Mouse (Mus musculus): ENCODE data around the gene Ahdc1. TPM values are rescaled to one million over a fixed set of nuclear protein-coding genes. Genes with fewer than 3 reads are reported as not detected.

Gene Ahdc1
- 10 to 100 TPM; 72.1 to 86.9 TPM for total RNA-seq (2021)
- long read RNA-seq, experiment 1, partial matches to known transcripts, result 12 of 15 reads
- long read RNA-seq, experiment 1, other reads (novel, unspliced or antisense), result 3 of 15 reads
- long read RNA-seq, experiment 2, partial matches to known transcripts, result 1 of 4 reads
- long read RNA-seq, experiment 2, other reads (novel, unspliced or antisense), result 3 of 4 reads

DNA sequence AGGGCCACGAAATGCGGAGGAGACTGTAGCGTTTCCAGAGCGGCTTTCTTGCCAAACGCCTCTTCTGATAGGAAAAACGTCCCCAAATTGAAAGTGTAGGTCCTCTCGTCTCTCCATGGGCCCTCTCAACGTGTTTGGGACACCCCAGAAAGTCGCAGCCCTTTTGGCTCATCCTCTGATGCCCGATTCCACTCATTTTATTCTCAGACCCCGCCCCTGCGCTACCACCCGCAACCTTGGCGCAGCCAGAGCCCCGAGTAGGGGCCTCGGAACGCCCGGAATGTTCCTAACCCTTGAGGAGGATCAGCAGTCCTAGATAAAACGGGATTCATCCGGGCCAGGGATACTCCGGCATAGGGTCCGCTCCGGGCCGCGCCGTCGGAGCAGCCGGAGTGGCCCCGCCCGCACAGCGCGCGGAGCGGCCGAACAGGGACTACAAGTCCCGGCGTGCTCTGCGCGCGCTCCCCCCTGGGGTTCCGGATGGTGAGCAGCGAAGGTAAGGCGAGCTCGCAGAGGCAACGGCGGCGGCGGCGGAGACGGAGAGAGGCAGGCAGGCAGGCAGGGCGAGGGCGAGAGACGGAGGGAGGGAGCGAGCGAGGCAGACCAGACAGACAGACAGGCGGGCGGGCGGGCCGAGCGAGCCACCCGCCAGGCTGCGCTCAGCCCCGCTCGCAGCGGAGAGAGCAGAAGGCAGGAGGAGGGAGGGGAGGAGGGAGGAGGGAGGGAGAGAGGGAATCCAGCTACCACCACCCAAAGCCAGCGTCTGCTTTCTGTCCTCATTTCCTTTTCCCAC is at the start of gene Ahdc1:
TSS of gene Ahdc1 (plus strand) at position 233 of the 793 bp plus-strand sequence.
- peak; percentile 93 to 94 for DNase-seq (ENCODE audit: low spot score in 2 of 2)

DNA sequence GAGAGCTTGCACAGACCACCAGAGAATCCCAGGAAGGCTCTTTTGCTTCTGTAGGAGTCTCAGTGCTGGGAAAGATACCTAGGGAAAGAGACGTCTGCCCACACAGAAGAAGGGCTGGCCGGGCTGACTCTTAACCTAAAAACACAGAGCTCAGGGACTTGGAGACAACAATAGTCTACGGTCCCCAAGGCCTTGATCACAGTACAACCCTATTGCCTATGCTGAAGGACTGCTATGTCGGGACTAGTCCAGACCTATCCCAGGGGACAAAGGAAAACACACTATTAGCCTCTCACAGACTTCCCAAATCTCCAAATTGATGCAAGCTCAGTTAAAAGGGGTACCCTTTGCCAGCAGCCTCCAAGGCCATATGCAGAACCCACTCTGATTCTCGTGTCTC is 49.2 kb upstream of the Ahdc1 start:
- DNase-seq (ENCODE audit: low spot score in 2 of 2), result no peak

DNA sequence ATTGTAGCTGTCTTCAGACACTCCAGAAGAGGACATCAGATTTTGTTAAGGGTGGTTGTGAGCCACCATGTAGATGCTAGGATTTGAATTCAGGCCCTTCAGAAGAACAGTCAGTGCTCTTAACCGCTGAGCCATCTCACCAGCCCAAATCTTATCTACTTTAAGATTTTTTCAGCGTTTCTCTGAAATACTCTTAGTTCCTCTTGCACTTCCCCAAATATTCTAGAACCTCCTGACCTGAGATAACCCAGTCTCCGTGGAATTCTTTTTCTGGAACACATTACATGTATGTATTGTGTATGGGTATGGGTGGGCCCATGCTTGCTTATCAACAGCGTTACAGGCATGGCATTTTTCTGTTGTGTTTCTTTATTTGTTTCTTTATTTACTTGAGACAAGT is 48.4 kb upstream of the Ahdc1 start:
- no peak for DNase-seq (ENCODE audit: low spot score in 2 of 2)

DNA sequence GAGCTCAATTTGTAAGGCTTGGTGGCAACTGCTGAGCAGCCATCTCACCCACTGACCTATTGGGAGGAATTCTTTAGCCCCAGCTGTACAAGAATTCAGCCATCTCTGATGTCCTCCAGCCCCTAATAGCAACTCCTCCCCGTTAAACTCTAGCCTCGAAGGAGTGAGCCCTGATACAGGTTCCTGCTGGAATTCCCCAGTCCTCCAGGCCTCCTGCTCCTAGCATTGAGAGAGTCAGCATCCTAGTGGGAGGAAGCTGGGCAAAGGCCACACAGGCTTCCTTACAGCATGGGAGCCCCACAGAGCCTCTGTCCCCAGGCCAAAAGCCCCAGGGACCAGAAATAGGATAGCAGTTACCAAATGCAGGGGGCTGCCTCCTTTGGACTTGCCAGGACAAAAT is 47.6 kb upstream of the Ahdc1 start:
- no peak for DNase-seq (ENCODE audit: low spot score in 2 of 2)

DNA sequence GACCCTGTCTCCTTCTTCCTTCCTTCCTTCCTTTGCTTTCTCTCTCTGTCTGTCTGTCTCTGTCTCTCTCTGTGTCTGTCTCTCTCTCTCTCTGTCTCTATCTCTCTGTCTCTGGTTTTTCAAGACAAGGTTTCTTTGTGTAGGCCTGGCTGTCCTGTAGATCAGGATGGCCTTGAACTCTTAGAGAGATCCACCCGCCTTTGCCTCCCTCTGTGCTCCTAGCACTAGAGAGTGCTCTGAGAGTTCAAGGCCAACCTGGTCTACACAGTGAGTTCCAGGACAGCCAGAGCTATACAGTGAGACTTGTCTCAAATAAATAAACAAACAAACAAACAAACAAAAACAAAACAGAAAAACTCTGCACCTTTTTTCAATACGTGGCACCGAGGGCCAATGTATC is 47.0 kb upstream of the Ahdc1 start:
- no peak for DNase-seq (ENCODE audit: low spot score in 2 of 2)

DNA sequence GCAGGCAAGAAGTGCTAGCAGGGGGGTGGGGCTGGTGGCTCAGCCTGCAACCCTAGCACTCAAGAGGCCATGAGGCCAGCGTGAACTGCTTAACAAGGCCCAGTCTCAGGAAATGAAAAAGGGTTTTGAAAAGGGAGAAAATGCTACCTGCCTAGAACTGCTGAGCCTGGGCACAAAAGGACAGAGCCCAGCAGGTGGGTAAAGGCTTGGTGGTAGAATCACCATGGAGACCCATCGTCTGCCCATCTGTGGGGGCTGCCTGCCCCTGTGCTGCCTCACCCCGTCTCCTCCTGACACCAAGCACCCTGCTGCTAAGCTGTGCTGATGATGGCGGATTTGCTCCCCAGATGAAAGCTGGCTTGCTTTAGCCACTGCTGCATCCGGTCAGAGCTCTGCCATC is 46.6 kb upstream of the Ahdc1 start:
- no peak for DNase-seq (ENCODE audit: low spot score in 2 of 2)

DNA sequence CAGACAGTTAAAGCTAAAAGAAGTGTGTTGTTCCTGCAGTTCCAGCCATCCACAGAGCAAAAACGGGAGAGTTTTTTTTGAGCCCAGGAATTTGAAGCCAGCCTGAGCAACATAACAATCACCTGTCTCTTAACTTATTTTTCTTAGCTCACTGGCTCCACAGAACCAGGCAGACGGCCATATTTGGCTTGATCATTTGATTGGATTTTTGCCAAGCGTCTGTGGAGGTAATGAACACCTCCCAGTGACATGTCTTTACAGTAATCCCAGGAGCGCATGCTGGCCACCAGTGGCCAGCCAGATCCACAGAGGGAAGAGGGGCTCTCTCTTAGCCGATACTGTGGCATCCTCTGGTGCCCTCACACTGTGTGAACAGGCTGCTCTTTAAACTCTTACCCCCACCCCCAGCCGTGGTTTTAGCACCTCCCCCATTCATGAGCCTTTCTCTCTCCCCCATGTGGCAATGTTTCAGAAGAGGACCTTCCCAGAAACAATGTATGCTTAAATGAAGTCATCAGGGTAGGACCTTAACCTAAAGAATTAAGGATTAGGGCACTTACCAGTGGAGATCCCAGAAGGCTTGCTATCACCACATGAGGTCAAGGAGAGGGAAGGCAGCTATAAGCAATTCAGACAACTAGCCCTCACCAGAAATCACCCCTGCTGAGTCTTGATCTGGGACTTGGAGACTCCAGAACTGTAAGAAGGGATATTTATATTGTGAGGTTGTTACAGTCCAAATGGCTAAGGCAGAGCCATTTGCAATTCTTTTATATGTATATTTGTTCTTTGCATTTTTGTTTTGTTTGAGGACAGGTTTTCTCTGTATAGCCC is 42.7 kb upstream of the Ahdc1 start:
- DNase-seq (ENCODE audit: low spot score in 2 of 2), result no peak

DNA sequence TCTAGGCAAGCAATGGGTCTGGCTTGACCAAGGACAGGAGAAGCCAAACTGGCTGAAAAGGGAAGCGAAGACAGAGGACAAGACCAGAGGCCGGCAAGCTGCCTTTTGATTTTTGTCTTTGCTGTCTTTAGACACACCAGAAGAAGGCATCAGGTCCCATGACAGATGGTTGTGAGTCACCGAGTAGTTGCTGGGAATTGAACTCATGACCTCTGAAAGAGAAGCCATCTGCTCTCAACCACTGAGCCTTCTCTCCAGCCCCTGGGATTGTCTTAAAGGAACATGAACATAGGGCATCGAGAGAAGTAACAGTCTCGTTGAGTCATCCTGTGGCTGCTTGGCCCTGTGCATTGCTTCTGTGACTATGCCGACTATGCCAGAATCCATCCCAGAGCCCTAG is 39.5 kb upstream of the Ahdc1 start:
- no peak for DNase-seq (ENCODE audit: low spot score in 2 of 2)

DNA sequence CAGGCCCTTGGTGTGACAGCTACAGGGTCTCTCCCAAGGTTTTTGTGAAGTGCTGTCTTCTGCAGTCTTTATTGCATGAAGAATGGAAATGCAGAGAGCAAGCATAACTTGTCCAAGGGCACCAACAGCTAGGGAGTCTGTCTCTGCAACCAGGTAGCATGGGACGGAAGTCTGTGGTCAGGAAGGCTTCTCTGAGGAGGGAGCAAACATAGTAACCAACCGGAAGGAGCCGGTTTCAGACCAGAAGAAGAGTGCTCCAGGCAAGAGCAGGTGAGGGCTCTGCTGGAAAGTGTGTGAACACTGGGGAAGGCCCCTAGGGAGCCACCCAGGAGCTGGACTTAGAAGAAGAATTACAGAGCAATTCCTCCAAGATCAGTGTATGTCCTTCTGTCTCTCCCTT is 39.0 kb upstream of the Ahdc1 start:
- no peak for DNase-seq (ENCODE audit: low spot score in 2 of 2)

DNA sequence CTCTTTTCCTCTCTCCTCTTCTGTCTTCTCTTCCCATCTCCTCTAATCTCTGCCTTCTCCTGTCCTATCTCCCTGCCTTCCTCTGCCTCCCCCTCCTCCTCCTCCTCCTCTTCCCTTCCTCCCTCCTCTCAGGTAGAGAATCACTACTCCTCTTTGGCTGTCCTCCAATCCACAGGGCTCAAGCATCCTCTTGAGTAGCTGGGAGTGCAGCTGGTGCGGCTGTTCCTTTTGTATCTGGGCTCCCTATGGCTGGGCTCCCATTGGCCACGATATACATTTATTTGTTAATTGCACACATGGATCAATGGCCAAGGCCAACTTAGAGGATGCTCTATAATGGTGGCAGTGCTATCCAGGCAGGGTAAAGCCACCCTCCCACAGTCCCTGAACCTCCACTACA is 38.5 kb upstream of the Ahdc1 start:
- DNase-seq (ENCODE audit: low spot score in 2 of 2), result no peak

DNA sequence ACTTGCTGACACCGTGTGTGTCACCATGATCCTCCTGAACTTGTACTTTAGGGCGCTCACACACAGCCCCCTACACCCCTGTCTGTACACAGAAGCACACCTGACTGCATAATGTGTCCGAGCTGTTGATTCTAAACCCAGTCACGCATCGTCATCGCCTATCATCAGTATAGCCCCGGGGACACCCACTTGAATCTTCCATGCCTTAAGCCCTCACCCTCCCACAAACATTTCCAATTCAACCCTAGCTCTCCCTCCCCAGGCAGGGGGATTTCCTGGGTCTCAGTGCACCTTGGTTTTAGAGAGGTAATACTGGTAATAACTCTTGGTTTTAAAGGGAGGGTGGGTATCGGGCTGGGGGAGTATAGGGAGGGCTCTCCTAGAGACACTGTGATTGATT is 37.9 kb upstream of the Ahdc1 start:
- no peak for DNase-seq (ENCODE audit: low spot score in 2 of 2)

DNA sequence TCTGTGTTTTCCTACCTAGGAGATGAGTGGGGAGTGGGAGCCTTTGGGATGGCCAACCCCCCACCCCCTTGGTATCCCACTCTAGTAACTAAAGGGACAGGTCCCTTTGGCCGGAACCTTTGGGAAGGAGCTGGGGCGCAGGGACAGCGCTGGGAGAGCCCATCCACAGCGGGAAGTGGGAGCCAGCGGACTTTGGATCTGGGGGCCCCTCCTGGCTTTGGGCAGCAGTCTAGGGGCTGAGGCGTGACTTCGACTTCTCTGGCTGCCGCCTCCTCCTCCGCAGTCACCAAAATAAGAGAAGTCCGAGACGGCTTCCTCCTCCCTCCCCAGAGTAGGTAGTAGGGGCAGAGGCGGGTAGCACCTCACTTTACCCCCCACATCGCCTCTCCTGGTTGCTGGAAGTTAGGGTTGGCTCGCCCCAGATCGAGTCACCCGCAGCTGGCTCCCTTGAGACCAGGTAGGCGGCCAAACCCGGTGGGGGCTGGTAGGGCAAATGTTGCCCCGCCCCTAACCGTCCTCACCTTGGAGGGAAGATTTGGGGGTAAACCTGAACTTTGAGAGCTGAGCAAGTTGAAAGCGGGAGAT is 37.2 kb upstream of the Ahdc1 start, which contains the start of gene Fgr:
TSS of gene Fgr (plus strand) at position 282 of the 585 bp plus-strand sequence.
- no peak for DNase-seq (ENCODE audit: low spot score in 2 of 2)

DNA sequence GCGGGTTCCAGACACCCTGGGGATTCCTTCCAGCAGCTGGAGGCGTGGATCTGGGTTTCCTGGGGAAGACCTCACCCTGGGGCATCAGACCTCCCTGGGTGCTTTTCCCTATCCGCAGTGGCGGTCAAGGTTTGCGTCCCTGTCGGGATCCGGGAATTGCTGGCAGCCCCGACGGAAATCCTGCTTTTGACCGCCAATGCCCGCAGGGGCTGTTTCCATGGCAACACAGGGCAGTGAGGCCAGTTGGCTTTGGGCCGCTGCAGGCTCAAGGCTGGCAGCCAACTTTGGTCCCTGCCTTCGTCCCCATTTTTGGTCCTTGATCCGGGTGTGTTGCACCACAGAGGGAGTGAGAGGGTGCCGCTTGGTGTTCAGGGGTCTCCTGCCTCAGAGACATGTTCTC is 36.2 kb upstream of the Ahdc1 start:
- DNase-seq (ENCODE audit: low spot score in 2 of 2), result peak; percentile 71 to 72

DNA sequence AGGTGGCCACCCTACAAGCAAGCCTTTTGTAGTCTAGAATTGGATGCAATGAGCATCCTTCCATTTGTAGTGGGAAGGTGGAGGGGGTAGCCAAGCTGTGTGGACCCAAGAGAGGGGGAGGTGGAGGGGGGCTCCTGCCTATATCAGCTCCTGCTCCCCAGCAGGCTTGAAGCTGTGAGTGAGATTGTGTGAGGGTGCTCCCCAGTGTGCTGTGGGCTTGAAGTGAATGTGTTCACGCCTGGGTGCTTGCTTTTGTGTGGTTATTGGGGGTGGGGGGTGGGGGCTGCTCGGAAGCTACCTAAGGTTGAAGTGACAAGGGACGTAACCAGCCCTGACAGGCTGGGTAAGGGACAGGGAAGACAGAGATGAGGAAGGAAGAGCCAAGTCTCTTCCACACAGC is 35.3 kb upstream of the Ahdc1 start:
- no peak for DNase-seq (ENCODE audit: low spot score in 2 of 2)

DNA sequence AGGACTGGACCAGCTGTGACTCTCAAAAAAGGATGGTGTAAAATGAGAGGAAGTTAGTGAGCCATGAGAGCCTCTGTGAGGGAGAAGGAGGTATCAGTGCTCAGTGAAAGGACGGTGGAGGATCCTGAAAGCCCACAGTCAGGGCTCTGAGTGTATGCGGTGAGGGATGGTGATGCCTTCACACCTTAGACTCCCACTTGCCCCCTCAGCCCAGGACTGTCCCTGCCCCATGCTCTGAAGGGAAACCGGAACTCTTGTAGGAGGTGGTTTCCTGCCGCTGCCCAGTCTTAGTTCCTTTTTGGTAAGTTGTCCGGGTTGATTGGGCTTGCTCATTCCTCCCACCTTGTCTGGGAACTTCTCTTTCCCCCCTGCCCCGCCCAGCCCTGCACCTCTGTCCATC is 34.3 kb upstream of the Ahdc1 start:
- DNase-seq (ENCODE audit: low spot score in 2 of 2), result no peak

DNA sequence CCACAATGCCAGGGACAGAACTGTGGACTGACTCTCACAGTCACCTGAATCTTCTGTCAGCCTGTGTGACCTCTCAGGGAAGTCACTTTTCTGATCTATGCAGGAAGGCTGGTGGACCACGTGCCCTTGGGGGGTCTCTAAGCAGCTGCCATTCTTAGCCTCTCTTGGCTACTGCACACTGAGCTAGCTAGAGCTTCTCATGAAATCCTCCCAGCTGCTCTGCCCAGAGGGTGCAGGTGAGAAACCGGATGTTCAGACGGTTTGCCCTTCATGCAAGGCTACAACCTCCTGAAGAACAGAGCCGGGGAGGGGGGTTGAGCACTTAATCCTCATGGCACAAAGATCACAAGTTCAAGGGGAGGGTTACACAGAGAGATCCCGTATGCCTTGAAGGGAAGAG is 33.5 kb upstream of the Ahdc1 start:
- no peak for DNase-seq (ENCODE audit: low spot score in 2 of 2)

DNA sequence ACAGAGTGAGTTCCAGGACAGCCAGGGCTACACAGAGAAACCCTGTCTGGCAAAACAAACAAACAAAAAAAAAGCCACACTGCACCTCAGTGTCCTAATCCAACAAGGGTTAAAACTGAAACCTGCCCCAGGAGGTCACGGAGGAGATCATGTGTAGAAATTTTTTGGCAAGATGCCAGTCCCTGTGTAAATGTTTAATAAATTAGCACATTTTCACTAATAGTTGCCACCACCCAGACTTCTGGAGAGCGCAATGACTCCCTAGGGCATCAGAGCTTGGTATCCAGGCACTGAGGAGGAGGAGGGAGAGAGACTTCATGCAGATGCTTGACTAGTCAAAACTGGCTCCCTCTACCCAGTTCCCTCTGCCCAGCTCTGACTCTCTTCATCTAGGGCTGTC is 31.9 kb upstream of the Ahdc1 start:
- DNase-seq (ENCODE audit: low spot score in 2 of 2), result no peak

DNA sequence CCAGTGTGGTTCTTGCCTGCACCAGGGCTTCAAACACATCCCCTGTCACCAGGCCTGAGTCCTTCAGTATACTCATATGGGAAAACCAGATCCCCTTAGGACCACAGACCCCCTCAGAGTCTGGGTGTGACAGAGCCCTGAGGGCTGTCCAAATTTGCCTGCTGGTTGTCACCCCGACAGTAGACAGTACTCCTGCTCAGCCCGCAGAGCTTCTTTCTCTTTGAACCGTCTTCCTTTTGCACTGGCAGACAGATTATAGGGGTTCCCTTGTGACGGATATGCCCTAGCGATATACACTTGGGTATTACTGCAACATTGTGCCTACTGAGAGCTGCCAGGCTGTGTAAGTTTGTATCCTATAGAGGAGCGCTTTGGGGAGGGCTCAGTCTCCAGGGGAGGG is 29.4 kb upstream of the Ahdc1 start:
- no peak for DNase-seq (ENCODE audit: low spot score in 2 of 2)

DNA sequence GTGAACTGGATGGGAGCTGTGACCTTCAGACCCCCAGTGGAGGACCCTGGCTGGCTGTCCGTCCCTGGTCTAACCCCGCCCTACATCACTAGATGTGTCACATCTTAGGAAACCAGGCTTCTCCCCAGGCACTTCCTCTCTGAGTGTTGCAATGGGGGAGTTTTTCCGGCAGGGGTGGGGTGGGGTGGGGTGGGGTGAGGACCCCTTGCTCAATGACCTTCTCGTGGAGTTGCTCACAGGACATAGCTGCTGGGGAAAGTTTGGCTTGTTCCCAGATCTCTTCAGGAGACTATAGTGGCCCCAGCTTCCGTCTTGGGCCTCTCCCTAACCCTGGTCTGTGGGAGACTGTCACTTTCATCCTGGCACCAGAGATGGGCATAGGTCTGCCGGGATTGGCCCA is 28.1 kb upstream of the Ahdc1 start:
- DNase-seq (ENCODE audit: low spot score in 2 of 2), result no peak

DNA sequence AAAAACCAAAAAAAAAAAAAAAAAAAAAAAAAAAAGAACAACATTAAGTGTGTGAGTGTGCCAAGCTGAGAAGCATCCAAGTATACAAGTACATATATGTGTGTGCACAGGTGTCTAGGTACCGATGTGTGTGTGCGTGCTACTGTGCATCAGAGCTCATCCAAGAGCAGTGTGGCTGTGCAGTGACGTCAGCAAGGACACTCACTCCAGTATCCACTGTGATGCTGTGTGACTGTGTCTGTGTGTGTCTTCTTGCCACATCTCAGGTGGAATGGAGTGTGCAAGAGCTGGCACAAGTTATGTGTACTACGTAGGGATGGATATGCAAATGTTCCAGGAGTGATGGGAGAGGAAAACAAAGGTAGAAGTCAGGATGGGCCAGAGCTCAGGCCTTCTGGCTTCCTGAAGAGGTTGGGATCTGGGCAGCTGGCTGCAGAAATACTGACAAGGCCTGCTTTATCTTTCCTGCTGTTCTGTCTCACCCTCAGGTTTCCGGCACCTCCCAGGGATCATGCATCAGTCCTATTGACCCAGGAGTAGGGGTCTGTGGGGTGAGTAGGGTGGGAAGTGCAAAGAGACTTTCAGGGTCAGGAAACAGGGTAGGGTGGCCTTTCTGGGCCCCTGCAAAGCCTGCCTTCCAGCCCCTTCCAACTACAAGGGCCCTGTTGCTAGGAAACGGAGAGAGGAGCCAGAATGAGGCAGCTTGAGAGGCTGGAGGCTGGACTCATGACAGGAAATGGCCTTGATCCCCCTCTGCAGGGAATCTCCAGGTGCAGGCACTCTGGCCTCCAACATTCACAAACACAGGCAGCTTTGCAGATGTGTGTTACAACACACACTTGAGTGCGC is 27.2 kb upstream of the Ahdc1 start:
- DNase-seq (ENCODE audit: low spot score in 2 of 2), result no peak

Data from adrenal gland, adult 18-20 months (tissue).